Mouse (Mus musculus): Measurements from ENCODE around the gene Hist1h4i. TPM values are rescaled to one million over a fixed set of nuclear protein-coding genes. Genes with fewer than 3 reads are reported as not detected.

The Hist1h4i gene
- total RNA-seq, 4 experiments from 2014 or later = 11.6 to 17.7 (median 15.2) TPM

- DNase-seq (ENCODE audit: low spot score) = no peak
Measured at GRCm38 (mm10) chr13:22009642-22010041, 31.5 kb downstream of the Hist1h4i start, which contains the start of gene Prss16. TSS of gene Prss16 (minus strand) at chr13:22009742.

- no peak for DNase-seq (ENCODE audit: low spot score)
Measured at GRCm38 (mm10) chr13:22008707-22009106, 32.5 kb downstream of the Hist1h4i start.

DNA sequence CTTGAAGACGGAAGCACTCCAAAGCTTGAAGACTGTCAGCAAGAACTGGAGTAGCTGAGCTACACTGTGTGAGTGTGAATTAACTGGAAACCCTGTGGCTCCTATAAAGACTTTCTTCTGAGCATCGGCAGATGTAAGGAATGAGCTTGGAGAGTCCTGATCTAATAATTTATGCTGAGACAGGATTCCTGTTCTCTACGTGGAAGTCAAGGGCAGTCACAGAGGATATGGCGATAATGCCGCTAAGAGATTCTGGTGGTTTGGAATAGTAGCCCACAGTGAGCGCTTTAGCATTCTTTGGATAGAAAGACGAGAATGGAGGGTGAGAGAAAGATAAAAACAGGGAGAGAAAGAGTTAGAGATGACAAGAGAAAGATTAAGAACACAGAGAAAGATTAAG lies 33.3 kb downstream of the Hist1h4i start:
- no peak for DNase-seq (ENCODE audit: low spot score)

- no peak for DNase-seq (ENCODE audit: low spot score)
Measured at GRCm38 (mm10) chr13:22007121-22007510, 34.0 kb downstream of the Hist1h4i start.

DNA sequence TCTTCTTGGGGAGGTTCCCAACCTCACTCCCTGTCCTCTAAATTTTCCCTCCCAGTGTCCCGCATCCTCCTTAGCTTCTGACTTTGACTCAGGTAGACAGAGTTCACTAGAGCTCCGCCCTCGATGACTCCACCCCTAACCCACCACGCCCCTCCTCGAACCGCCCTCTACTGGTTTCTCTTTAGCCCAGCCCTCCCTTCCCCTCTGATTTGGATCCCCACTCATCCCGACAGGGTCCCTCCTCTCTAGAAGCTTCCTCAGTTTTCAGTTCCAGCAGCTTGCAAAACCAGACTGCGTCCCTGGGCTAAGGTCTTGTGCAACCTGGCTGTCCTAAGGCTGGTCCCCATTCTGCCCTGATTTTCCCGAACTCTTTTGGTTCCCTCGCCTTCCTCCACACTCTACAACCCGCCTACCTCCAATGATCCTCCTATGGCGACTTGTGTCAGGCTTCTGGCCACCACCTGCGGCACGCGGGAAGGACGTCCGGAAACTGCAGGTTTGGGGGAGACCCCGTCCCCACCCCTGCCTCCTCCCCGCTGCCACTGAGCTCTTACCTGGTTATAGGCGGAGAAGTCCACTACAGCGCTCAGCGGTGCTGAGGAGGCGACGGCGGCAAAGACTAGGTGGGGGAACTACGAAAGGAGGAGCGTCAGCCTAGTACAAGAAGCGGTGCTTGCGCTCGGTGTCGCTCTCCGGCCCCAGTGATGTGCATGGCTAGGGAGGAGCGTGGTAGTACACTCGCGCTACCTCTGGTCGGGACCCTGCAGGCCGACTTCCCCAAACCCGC lies 34.6 kb downstream of the Hist1h4i start:
- no peak for DNase-seq (ENCODE audit: low spot score)

GRCm38 (mm10) chr13:22005605-22006333 lies 35.4 kb downstream of the Hist1h4i start:
- DNase-seq (ENCODE audit: low spot score) = no peak

DNA sequence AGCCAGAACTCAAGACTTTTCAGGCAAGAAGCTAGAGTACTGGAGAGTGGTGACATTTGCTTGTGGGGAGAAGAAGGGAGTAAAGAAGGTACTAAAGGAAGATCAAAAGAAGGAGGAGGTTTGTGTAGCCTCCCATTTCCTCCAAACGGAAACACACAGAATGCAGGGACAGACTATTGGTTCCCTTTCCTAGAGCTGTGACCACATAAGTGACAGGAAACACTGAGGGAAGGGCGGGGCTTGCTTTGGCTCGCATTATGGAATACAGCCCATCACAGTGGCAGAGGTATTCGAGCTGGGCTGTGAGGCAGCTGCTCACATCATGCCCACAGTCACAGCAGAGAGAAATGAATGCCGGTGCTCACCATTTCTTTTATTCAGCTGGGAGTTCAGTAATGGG lies 39.3 kb downstream of the Hist1h4i start:
- no peak for DNase-seq (ENCODE audit: low spot score)

DNA sequence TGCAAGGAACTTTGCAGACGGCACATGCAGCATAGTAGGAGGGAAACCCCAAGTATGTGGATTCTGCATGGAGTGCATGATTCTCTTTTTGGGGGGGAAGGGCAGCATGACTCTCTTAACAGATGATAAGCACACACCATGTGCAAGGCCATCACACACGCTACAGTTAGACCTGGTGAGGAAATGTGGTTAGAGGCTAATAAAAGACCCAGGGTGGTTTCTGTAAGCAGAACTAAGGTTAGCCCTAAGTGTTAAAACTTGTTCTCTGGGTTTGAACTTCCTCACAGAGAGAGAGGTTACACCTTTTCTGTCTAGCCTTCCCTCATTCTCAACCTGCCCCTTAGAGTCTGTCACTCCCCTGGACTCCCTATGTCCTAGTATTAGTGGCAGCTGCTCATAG lies 39.8 kb downstream of the Hist1h4i start:
- DNase-seq (ENCODE audit: low spot score) = no peak

DNA sequence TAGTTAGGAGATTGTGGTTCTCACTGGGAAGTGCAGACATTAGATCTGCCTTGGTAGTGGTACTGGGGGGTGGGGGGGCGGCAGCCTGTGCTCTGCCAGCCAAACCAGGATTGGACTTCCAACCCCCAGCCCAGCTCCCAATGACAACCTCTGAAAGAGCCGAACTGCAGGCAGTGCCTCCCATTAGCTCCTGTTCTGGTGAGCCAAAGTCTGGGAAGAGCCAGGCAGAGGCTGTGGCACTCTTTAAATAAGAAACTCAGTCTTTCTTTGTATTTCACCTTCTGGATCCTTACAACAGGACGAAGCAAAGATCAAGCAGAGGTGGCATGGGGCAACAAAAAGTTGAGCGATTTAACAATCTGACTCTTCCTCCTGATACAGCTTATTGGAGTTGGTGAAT lies 42.0 kb downstream of the Hist1h4i start:
- DNase-seq (ENCODE audit: low spot score) = no peak

DNA sequence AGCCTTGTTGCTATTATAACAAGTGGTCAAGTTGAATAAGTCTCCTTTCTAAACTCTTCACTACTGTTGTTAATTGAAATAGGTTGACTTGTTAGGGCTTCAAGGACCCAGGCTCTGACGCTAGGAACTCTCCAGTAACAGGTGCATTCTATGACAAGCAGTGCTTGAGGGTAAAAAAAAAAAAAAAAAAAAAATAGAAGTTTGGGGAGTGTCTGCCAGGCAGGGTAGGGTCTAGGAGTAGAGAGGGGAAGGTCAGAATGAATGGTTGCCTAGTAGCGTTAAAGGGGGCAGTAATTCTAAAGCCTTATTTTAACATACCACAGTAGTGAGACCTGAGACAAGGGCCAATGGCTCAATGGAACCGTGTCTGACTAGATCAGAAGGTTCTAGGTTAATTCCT lies 42.8 kb downstream of the Hist1h4i start:
- DNase-seq (ENCODE audit: low spot score) = no peak

DNA sequence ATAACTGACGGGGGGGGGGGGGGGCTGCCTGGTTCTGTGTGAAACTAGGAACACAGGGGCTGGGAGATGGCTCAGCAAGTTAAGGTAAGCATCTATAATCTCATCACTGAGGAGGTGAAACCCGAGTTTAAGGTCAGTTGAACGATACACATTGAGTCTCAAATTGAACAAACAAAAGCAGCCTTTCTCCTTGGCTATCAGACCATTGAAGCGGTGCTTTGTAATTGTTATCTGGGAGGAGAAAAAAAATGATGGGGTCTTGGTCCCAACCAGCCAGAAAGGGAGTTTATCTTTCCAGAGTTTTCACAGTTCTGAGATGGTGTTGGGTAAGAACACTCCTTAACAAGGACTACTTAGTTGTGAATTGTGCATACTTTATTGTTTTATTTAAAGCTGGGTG lies 43.3 kb downstream of the Hist1h4i start:
- no peak for DNase-seq (ENCODE audit: low spot score)

DNA sequence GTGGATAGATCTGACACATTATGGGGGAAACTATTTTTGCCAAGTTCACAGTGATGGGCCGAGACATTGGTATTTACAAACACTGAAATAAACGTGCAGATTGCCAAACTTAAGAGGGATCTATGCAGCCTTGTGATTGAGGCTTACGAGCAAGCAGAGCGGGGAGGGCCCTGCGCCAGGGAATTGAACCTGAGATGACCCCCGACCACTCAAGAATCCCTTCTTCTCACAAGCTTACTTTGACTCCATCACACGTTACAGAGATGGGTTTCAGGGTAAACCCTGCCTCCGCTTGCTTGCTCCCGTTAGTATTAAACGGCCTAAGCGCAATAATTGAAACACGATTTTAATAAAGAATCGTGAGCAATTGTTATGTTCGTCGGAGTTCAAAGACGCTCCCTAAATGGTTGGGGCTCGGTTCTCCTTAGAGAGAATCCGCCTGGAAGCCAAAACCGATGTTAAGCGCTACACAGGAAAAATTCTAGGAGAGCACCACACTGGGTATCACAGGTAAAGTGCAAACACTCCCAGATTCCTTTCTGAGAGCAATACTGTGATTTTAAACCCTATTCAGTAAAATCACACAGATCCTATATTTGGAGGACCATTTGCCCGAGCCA lies 43.9 kb downstream of the Hist1h4i start:
- DNase-seq (ENCODE audit: low spot score) = no peak

- DNase-seq (ENCODE audit: low spot score) = no peak
Measured at GRCm38 (mm10) chr13:21996840-21997185, 44.3 kb downstream of the Hist1h4i start.

DNA sequence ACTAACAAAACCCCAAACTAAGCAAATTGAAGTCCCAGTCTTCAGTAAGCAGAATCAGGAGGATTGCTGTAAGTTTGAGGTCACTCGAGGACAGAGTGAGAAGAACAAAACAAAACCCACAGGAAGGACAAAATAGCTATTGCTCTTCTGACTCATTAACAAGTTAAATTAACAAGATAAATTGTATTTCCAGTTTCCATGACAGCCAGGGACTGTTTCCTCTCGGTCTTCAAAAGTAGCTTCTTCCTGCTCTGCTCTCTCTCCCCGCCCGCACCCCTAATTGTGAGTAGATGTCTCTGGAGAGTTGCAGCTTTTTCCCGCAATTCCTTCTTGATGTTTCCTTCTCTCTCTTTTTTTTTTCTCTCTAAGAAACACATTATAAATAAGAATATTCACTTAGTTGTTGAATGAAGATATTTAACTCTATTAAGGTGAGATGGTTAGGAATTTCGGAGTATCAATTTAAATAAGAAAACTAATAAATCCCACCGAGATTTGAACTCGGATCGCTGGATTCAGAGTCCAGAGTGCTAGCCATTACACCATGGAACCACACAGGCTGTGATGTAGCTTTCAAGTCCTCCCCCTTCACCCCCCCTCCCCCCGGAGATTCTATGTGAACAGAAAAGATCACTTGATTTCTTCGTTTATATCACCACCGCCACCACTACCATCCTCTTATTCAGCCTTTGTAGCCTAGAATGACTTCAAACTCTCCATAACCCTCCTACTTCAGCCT lies 44.9 kb downstream of the Hist1h4i start:
- DNase-seq (ENCODE audit: low spot score) = no peak

GRCm38 (mm10) chr13:21995331-21995914 lies 45.7 kb downstream of the Hist1h4i start:
- DNase-seq (ENCODE audit: low spot score) = no peak

GRCm38 (mm10) chr13:21994896-21995295 lies 46.3 kb downstream of the Hist1h4i start:
- no peak for DNase-seq (ENCODE audit: low spot score)

DNA sequence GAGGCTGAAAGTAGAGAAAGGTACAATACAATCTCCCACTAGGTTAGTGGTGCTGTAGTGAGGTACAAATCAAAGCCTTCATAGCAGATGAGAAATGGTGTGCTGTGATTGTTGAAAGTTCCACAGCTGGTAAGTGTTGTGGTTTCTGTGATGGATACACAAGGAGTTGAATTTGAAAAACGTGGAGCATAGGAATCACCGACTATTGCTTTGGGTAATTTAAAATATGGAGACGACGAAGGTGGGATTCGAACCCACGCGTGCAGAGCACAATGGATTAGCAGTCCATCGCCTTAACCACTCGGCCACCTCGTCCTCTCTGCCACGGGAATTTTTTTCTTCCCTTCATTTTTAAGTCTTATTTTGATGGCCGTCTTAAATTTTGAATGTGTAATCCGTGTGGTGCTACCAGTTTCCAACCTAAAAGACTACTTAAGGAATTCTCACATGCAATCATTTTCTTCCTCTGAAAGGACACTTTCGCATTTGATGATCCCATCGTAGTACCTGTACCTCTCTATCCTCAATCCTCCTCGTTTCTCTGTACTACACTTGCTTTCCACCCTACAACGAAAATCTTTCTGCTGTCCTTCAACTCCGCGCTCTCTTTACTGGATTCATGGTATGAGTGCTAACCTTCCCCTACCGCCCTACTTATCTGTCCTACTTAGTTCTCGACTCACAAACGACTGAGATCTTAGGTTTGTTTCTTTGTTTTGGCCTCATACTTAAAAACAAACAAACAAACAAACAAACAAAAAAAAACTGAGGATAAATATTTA lies 47.0 kb downstream of the Hist1h4i start:
- peak; percentile 44 for DNase-seq (ENCODE audit: low spot score)

DNA sequence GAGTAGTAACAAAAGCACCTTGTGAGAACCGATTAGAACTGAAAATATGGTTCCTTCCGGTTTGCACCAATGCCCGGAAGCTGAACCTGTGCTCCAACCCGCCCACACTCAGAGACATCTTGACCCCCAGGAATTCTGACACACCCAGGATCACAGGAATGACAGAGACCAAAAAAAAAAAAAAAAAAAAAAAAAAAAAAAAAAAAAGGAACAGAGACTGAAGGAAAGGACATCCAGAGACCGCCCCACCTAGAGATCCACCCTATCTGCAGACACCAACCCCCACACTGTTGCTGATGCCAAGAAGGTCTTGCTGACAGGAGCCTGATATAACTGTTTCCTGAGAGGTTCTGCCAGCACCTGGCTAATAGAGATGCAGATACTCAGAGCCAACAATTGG lies 48.6 kb downstream of the Hist1h4i start:
- DNase-seq (ENCODE audit: low spot score) = no peak

All from heart, adult 8-10 months (tissue).